Mouse (Mus musculus): ENCODE measurements around the gene Asb6.

- TF ChIP-seq POLR2A (IDR thresholded peaks at IDR 0.05; ENCODE audit: insufficient read depth, low read depth, low read length) (no peak), CTCF (IDR thresholded peaks at IDR 0.05) (no peak), EP300 (IDR thresholded peaks at IDR 0.05; ENCODE audit: insufficient read depth, low read depth, low read length) (no peak)
These were observed 3.5 kb upstream of the Asb6 start for GRCm38 (mm10) chr2:30833644-30834043.

Data from heart, adult 2 months (tissue).